Mouse (Mus musculus) liver, postnatal 0 days (tissue): ENCODE results near the gene Tmem63a. TPM values are rescaled to one million over a fixed set of nuclear protein-coding genes. Genes with fewer than 3 reads are reported as not detected.

Source experiments
- ATAC-seq: fragments of 200-750 bp; cut with Nextera tagmentation; 2 replicates; pipeline ENCODE4 v1.8.0; 2017; ENCODE audit warnings: mild to moderate bottlenecking, moderate library complexity
- DNase-seq: peaks from one replicate; pipeline ENCODE4 v3.0.0-alpha.2; 2016
- H3K27ac ChIP-seq: fragments of 300-500 bp; sonication (generic); 2 replicates; pipeline ENCODE4 v1.5.1; 2014; ENCODE audit warnings: antibody characterized with exemption, moderate library complexity, mild to moderate bottlenecking, low read depth
- H3K27me3 ChIP-seq: fragments of 300-500 bp; sonication (generic); 2 replicates; pipeline ENCODE4 v1.6.1; 2014; ENCODE audit warnings: low read length, control low read depth, mixed read lengths; ENCODE audit not compliant: insufficient read depth
- H3K36me3 ChIP-seq: fragments of 300-500 bp; sonication (generic); replicated peaks from 2 replicates; pipeline ENCODE4 v1.6.1; 2014; ENCODE audit warnings: mild to moderate bottlenecking, control low read depth, low read length, moderate library complexity, mixed read lengths; ENCODE audit not compliant: insufficient read depth
- H3K4me1 ChIP-seq: fragments of 300-500 bp; sonication (generic); 2 replicates; pipeline ENCODE4 v1.6.1; 2014; ENCODE audit warnings: antibody characterized with exemption, mild to moderate bottlenecking, control low read depth; ENCODE audit not compliant: insufficient read depth
- H3K4me2 ChIP-seq: fragments of 300-500 bp; sonication (generic); 2 replicates; pipeline ENCODE4 v1.6.1; 2014; ENCODE audit warnings: low read depth, mild to moderate bottlenecking, low read length, moderate library complexity, mixed read lengths
- H3K4me3 ChIP-seq: fragments of 300-500 bp; sonication (generic); 2 replicates; pipeline ENCODE4 v1.5.1; 2014; ENCODE audit warnings: low read depth, low read length
- H3K9ac ChIP-seq: fragments of 300-500 bp; sonication (generic); replicated peaks from 2 replicates; pipeline ENCODE4 v1.6.1; 2014; ENCODE audit warnings: mild to moderate bottlenecking, moderate library complexity
- H3K9me3 ChIP-seq: fragments of 300-500 bp; sonication (generic); 2 replicates; pipeline ENCODE4 v1.6.1; 2016; ENCODE audit warnings: mild to moderate bottlenecking, control low read depth, low read length, mixed read lengths
- CTCF ChIP-seq: sonication (generic); IDR thresholded peaks from 2 replicates; pipeline ENCODE4 v1.5.1; 2016; ENCODE audit warnings: antibody characterized with exemption, low read depth
- EP300 ChIP-seq: IDR thresholded peaks from 2 replicates; pipeline ENCODE4 v1.6.1; 2016; ENCODE audit warnings: antibody characterized with exemption, low read depth, mild to moderate bottlenecking
- WGBS: fragments of 180-500 bp; shearing (Covaris S2); extraction: QIAGEN DNeasy Blood & Tissue Kit; methylation state at CpG from one replicate; pipeline ENCODE4 v1.1.7; 2014; ENCODE audit not compliant: insufficient replicate concordance; 5-methylcytosine and 5-hydroxymethylcytosine counted together
- polyA plus RNA-seq: library from polyadenylated mRNA; unstranded; fragments of >200 nt; fragmentation: Nextera tagmentation; extraction: Ambion mirVana; gene quantifications from 2 replicates; pipeline ENCODE4 v1.2.1, GENCODE M21; 2015

The Tmem63a gene
- polyA plus RNA-seq, 1 experiment from 2014 or later, result 7.4 TPM

- Histone ChIP-seq H3K36me3 (peaks cover 27% of the 10 kb centered on the region), H3K9ac (peak within 1 kb of the TSS; percentile 80), H3K4me1 (peaks cover 24% of the 10 kb centered on the region), H3K9me3 (no peaks in the 10 kb centered on the region), H3K27ac (peak within 1 kb of the TSS; percentile 91), H3K4me2 (peak within 1 kb of the TSS; percentile 84), H3K27me3 (no peaks in the 10 kb centered on the region), H3K4me3 (peak within 1 kb of the TSS; percentile 70)
- TF ChIP-seq CTCF, result no peak
- no peak for TF ChIP-seq EP300
- DNase-seq (peak; percentile 96), ATAC-seq (peak; percentile 86)
- 1% methylated on average over 52 of the region's 52 CpGs for WGBS
Observed at GRCm38 (mm10) chr1:180904039-180904814, 37.9 kb upstream of the Tmem63a start, which contains the start of gene Pycr2. Gene Pycr2, plus strand, starts transcription at chr1:180904293.

DNA sequence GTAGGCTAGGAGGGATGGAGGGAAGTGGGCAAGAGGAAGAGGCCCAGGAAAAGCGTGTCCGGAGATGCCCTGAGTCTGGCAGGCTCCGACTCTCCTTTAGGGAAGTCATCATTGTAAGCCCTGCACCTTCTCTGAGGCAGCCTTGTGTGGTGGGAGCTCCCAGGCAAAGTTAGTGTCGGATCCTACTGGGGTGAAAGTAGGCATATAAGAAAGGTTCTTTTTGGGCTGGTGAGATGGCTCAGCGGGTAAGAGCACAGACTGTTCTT lies 37.4 kb upstream of the Tmem63a start:
- peak overlapping the region; percentile 70 for H3K4me3 ChIP-seq
- DNase-seq (no peak), ATAC-seq (no peak)
- H3K9ac ChIP-seq, result peak overlapping the region; percentile 80
- WGBS, result 3% methylated on average over 5 of the region's 5 CpGs
- H3K4me2 ChIP-seq, result peak overlapping the region; percentile 84
- TF ChIP-seq CTCF (no peak), EP300 (no peak)
- peak overlapping the region; percentile 91 for H3K27ac ChIP-seq
- peaks cover 24% of the 10 kb centered on the region for H3K4me1 ChIP-seq
- H3K36me3 ChIP-seq, result peaks cover 27% of the 10 kb centered on the region
- H3K9me3 ChIP-seq, result no peaks in the 10 kb centered on the region
- H3K27me3 ChIP-seq, result no peaks in the 10 kb centered on the region

DNA sequence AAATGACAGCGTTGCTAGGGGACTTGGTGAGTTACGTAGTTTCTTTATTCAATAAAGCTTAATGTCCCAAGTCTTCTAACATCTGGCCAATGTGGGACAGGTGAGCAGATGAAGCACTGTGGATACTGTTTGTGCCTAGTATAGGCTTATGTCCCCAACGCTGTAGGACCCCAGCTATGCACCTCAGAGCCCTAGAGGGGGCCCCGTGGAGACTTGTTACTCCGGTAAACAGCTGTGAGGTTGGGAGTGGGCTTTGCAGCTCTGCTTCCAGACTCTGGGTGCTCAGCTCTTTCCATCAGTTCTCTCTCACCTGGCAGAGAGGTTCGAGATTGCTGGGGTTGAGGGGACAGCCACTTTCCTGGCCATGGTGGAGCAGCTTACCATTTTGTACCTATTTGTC lies 36.8 kb upstream of the Tmem63a start:
- no peak for DNase-seq
- no peak for ATAC-seq
- Histone ChIP-seq H3K27me3 (no peaks in the 10 kb centered on the region), H3K4me2 (peak overlapping the region; percentile 84), H3K27ac (0 out of 2 replicates have a peak overlapping the region, but pooled peaks have one; percentile 2), H3K4me3 (peak overlapping the region; percentile 70), H3K36me3 (peaks cover 27% of the 10 kb centered on the region), H3K9me3 (no peaks in the 10 kb centered on the region), H3K4me1 (peaks cover 24% of the 10 kb centered on the region), H3K9ac (peak overlapping the region; percentile 80)
- WGBS, result 66% methylated on average over 6 of the region's 6 CpGs
- TF ChIP-seq EP300, result no peak
- TF ChIP-seq CTCF, result no peak

DNA sequence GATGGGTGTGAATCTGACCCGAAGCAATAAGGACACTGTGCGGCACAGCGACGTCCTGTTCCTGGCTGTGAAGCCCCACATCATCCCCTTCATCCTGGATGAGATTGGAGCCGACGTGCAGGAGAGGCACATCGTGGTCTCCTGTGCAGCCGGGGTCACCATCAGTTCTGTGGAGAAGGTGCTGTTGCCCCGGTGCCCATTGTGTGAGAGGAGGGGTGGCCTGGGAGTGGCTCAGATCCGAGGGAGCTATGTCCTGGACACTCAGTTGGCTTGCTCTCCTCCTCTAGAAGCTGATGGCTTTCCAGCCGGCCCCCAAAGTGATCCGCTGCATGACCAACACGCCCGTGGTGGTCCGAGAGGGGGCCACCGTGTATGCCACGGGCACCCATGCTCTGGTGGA lies 36.3 kb upstream of the Tmem63a start:
- DNase-seq (no peak), ATAC-seq (no peak)
- peak overlapping the region; percentile 84 for H3K4me2 ChIP-seq
- H3K4me1 ChIP-seq, result peaks cover 24% of the 10 kb centered on the region
- TF ChIP-seq CTCF (no peak), EP300 (no peak)
- H3K9ac ChIP-seq, result peak overlapping the region; percentile 80; the same call in 1 of the 2 replicates
- H3K36me3 ChIP-seq, result peaks cover 27% of the 10 kb centered on the region
- H3K9me3 ChIP-seq, result no peaks in the 10 kb centered on the region
- peak overlapping the region; percentile 70 for H3K4me3 ChIP-seq
- 0 out of 2 replicates have a peak overlapping the region, but pooled peaks have one; percentile 11 for H3K27ac ChIP-seq
- H3K27me3 ChIP-seq, result no peaks in the 10 kb centered on the region
- WGBS, result 89% methylated on average over 17 of the region's 17 CpGs

DNA sequence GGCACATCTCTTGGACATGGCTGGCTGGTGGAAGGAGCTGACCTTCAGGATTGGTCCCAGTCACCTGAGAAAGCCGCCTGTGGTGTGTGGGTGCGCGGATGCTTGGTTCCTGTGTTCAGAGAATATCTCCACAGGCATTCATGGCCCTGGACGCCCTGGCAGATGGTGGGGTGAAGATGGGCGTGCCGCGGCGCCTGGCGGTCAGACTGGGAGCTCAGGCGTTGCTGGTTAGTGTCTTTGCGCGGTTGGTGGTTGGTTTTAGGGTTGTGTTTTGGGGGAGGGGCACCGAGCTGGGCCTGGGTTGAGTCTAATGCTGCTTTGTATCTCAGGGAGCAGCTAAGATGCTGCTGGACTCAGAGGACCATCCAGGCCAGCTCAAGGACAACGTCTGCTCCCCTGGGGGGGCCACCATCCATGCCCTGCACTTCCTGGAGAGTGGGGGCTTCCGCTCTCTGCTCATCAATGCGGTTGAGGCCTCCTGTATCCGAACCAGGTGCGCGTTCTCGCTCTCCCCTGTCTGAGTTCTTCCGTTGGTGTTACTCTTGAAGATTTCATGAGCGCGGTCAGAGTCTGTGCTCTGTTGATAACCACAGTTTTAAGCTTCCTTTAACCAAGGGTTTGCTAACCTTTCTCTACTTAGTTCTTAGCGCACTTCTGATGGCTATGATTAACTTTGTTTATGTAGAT lies 35.5 kb upstream of the Tmem63a start:
- WGBS, result 84% methylated on average over 24 of the region's 24 CpGs
- H3K27ac ChIP-seq, result 0 out of 2 replicates have a peak overlapping the region, but pooled peaks have one; percentile 11
- peak overlapping the region; percentile 70 for H3K4me3 ChIP-seq
- ATAC-seq (no peak), DNase-seq (peak; percentile 43)
- H3K36me3 ChIP-seq, result peaks cover 27% of the 10 kb centered on the region
- no peaks in the 10 kb centered on the region for H3K27me3 ChIP-seq
- H3K9ac ChIP-seq, result peak overlapping the region; percentile 26; the same call in 1 of the 2 replicates
- TF ChIP-seq EP300 (no peak), CTCF (no peak)
- peaks cover 26% of the 10 kb centered on the region for H3K4me1 ChIP-seq
- H3K9me3 ChIP-seq, result no peaks in the 10 kb centered on the region
- peak overlapping the region; percentile 84 for H3K4me2 ChIP-seq

DNA sequence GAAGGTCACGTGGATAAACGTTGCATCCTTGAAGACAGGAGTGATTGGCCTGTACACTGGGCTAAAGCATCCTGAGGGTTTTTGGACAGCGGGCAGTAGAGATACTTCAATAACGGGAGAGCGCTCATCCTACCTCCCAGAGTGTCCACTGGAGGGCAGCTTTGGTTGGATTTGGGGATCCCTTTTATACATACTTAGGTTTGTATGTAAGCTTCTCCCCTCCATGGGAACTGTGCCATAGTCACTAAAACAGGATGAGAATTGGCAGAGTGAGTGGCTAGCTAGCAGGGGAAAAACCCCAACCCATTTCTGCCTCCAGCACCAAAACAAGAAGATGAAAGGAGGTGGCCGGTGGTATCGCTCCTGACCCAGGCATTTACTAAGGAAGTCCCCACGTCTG lies 31.0 kb upstream of the Tmem63a start:
- DNase-seq (no peak), ATAC-seq (peak; percentile 24; the same call in 1 of the 2 replicates)
- Histone ChIP-seq H3K9me3 (no peaks in the 10 kb centered on the region), H3K4me1 (peaks cover 14% of the 10 kb centered on the region), H3K4me3 (no peak overlapping the region), H3K27ac (no peak overlapping the region), H3K9ac (peak overlapping the region; percentile 35; the same call in 1 of the 2 replicates), H3K27me3 (no peaks in the 10 kb centered on the region), H3K36me3 (peaks cover 24% of the 10 kb centered on the region), H3K4me2 (peak overlapping the region; percentile 57)
- TF ChIP-seq CTCF (peak; percentile 61), EP300 (no peak)
- 50% methylated on average over 8 of the region's 8 CpGs for WGBS
